Mouse (Mus musculus) liver, adult (tissue): ENCODE results near the gene Zfp81.
"Not testable (repeated sequence)": the region's sequence is repeated elsewhere in the genome, so short reads cannot be mapped to it uniquely, and the experiment has no call there.

ENCODE experiments used
- GATA4 ChIP-seq: IDR thresholded peaks from 2 replicates; pipeline ENCODE4 v1.6.1; 2014; ENCODE audit warnings: mild to moderate bottlenecking, low read length; ENCODE audit not compliant: insufficient replicate concordance

The Zfp81 gene

DNA sequence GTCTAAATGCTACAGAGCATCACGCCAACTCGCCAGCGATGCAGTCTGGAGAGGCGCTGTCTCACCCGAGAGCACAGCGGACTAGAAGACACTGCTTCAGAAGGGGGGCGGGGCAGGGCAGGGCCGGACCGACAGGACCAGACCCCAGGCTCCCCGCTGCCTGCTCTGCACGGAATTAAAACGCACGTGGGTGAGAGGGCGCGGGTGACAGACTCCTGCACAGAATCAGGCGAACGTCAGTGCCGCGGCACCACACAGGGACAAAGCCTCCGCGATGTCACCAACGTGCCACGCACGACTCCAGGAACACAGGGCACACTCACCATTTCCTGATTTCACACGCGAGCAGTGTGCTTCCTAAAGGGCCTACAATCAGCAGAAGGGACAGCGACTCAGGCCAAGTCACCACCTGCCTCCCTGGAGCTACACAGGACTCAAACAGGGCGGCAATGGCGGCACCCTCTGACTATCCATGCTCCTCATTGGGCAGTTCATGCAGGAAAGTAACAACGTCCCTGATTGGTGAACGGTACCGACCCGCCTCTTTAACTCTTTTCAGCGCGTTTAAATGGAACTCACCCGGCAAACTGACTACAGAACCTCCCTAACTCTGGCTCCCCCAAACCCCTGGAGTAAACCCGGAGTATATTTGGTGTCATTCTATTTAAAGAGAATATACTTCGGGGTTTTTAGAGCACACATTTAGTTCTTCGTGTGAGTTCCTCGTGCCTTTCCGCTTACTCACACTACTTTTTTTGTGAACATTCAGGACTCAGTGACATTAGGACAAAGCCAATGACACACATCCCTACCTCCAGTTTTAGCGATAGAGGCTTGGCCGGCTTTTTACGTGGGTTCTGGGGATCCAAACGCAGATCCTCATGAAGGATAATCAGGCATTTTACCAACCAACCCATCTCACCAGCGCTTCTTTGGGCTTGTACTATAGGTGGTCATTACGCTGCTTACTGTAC is at the start of gene Zfp81:
Gene Zfp81 (minus strand): TSS at position 468 of the 974 bp plus-strand sequence.
- TF ChIP-seq GATA4: no peak

DNA sequence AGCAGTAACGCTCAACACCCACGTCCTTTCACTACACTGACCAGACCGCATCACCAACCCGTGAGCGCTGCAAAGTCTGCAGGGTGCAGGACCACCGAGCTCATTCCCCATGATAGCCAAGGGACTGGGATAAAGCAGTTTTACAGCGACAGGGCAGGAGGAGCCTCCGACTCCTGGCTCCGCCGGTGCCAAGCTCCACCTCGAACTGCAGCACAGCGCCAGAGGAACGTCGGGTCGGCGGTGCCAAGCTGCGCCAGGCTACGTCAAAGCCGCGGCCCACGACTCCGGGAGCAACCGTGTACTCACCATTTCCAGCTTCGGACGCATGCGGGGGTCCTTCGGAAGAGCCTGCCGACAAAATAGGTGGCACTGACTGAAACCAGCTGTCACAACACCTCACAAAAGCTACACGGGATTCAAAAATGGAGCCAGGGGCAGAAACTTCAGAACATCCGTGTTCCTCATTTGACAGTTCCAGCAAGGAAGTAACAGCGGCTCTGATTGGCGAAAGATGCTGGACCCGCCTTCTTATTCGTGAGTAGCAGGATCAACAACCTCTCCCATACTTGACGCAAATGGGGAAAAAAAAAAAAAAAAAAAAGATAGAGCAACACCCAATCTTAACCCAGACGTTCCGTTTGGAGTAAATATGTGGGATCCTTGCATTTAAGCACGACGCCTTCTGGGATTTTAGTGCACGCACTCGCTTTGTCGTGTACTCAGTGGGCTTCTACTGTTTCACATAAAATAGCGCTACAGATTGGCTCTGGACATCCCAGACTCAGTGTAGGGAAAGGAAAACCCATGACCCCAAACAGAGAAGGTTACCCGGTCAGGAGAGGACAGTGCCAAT is 35.7 kb upstream of the Zfp81 start, which contains the start of gene Zfp101:
Gene Zfp101 (minus strand): TSS at position 460 of the 853 bp plus-strand sequence.
- TF ChIP-seq GATA4: peak; percentile 1; the same call in 1 of the 2 replicates

DNA sequence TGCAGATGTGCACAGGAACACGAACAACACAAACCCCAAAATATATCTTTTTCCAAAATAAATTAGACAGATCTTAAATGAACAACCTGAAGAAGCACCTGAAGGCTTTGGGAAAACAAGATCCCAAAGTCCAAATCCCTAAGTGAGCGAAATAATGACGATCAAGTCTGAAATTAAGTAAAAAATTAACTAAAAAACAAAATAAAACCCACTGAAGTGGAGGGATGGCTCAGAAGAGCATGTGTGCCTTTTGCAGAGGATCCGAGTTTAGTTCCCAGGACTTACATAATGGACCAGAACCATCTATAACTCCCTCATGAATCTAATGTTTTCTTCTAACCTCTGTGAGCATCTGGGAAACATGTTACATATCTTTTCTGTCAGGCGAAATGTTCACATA is 33.6 kb upstream of the Zfp81 start:
- no peak for TF ChIP-seq GATA4

DNA sequence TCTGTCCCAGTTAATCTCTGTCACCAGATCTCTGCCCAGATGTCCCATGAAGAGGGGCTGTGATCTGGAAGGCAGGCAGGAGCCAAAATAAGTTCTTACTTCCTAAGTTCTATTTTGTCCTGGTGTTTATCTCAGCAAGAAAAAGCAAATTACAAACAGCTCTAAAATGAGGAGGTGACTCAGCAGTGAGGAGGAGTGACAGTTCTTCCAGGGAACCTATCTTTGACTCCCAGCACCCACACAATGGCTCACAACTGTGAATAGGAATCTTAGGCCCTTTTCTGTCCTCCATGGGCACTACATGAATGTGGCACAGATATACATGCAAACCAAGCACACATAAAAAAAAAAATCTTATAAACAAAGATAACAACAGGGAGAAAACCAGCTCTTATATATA is 27.0 kb upstream of the Zfp81 start:
- TF ChIP-seq GATA4: no peak

DNA sequence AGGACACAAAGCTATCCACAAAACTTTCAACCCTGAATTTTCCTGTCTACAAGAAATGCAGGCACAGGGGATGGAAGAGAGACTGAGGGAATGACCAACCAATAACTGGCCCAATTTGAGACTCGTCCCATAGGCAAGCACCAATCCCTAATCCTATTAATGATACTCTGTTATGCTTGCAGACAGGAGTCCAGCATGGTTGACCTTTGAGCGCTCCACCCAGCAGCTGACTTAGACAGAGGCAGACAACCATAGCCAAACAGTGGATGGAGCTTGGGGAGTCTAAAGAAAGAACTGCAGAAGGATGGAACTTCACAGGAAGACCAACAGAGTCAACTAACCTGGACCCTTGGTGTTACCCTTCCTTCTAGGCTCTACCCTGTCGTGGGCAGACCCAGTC is 14.1 kb upstream of the Zfp81 start:
- no peak for TF ChIP-seq GATA4

DNA sequence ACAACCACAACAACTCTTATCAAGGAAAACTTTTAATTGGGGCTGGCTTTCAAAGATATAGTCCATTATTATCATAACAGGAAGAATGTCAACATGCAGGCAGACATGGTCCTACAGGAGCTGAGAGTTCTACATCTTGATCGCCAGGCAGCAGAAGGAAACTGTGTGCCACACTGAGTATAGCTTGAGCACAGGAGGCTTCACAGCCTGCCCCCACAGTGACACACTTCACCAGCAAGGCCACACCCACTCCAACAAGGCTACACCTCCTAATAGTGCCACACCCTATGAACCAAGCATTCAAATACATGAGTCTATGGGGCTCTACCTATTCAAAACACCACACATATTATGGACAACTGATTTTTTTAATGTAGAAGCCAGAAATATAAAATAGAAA is 5.7 kb downstream of the Zfp81 start:
- no peak for TF ChIP-seq GATA4

DNA sequence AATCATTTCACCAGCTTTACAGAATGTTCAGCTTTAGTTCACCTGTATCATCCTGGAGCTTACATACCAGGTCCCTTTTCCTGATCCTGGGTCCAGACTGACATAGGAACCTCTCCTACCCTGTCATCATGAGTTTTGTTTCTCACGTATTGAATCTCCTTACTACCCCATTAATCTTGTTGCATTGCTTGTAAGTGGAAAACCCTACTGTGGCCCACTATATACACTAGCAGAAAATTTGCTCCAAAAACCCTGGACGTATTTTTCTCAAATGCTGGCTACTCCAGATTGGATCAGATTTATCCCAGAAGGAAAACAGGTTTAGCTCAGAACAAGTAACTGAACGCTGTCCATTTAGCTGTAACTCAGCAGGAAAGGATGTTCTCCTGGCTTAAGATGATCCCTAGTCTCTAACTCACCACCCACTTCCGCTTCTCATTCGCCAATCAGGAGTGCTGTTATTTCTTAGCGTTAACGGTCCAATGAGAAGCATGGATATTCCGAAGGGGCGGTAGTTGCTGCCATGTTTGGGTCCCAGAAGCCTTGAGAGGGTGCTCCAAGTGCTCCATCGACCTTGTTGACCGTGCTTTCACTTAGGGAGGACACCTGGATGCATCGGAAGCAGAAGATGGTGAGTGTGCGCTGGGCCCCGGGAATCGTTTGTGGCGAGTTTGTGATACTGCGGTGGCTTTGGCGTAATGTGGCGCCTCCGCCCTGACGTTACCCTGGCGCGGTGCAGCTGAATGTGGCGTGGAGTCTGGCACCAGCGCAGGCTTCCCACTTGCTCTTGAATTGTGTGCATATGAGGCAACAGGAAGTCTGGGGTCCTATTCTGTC is 69.4 kb downstream of the Zfp81 start, which contains the start of gene Zfp955b:
Gene Zfp955b (plus strand): TSS at position 506 of the 837 bp plus-strand sequence.
- TF ChIP-seq GATA4: not testable (repeated sequence)
